Mouse (Mus musculus) urinary bladder, postnatal 14 days (tissue): Measurements from ENCODE around the gene Cdk2.

Experiments
- DNase-seq: peaks from one replicate; pipeline ENCODE4 v3.0.0; 2021; ENCODE audit warnings: low spot score

Gene Cdk2

DNA sequence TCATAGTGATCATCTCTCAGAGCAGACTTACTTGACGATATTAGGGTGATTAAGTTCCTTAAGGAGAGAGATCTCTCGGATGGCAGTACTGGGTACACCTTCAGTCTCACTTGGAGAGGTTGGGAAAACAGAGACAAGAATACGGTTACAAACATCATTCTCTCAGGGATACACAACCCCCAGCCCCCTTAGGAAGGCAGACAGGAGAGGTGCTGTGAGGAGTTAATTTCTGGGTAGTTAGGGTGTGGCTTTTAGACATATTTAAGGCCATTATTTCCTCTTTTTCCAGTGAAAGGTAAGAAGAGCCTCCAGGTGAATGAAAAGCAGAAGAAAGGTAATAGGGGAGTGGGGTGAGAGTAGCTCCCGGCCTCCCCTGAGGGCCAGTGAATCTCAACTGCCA lies 936 bp downstream of the Cdk2 start, which contains the start of gene Pmel:
Pmel (plus strand) TSS at position 301 of the 400 bp plus-strand sequence.
- no peak for DNase-seq

DNA sequence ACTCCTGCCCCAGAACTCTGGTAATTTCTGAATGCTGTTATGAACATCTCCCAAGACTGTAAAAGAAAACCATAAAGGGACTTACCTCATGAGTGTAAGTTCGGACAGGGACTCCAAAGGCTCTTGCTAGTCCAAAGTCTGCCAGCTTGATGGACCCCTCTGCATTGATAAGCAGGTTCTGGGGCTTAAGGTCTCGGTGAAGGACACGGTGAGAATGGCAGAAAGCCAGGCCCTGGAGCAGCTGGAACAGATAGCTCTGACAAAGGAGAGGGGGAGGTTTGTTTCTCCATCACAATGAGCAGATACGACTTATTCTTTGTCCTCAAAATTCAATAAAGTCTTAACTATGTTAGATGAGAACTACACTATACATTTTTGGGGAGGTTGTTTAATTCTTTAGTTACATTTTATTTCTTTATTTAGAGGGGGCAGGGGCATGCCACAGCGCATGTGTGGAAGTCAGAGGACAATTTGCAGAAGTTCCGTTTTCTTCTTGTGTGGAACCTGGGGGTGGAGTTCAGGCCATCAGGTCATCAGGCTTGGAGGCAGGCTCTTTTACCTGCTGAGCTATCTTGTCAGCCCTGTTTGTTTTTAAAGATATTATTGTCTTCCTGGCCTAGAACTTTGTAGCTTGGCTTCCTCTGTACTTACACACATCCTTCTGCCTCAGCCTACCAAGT lies 2.4 kb downstream of the Cdk2 start:
- DNase-seq, result no peak

DNA sequence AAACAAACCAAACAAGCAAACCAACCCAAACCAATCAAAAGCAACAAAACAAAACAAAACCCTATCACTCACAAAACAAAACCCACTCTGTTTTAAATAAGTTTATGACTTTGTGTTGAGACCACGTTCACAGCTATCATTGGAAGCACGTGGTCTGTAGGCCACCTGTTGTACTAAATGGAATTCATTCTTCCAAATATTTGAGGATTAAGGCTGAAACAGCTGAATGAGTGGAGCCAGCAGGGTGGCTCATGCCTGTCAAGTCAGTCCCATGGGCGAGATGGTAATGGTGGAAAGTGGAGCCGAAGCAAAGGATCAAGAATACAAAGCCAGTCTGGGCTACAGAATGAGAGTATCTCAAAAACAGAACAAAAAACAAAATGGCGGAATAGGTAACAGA lies 4.1 kb downstream of the Cdk2 start:
- DNase-seq, result no peak

DNA sequence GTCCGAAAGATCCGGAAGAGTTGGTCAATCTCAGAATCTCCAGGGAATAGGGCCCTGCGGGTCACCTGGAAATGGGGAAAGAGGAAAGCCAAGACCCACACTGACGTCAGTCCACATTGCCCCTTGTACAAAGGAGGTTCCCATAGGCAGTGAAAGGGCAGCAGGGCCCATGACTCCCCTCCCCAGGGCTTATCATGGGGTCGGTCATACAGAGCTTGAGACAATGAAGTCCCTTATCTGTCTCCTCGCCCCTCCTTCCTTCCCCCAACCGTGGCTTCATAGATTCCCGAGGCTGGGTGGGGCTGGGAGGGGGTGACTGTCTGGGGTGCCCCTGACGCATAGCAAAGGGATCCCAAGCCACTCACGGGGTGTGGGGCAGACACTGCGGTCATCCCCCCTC lies 5.2 kb downstream of the Cdk2 start:
- no peak for DNase-seq

DNA sequence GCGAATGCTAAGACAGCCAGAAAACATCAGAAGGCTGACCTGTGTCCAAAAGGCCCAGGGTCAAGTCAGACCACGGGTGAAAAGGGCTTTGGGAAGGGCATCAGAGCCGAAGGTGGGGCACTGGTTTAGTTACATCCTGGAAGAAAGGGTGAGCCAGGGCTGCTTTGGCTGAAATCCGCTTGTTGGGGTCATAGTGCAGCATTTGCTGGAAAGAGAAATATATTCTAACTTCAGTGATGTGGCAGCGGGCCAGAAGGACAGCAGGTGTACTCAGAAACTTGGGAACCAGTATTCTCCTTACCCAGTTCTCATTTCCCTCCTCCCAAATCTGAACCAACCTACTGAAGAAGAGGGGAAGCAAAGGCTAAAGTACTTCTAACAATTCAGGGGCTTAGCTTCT lies 5.8 kb downstream of the Cdk2 start:
- DNase-seq, result no peak

DNA sequence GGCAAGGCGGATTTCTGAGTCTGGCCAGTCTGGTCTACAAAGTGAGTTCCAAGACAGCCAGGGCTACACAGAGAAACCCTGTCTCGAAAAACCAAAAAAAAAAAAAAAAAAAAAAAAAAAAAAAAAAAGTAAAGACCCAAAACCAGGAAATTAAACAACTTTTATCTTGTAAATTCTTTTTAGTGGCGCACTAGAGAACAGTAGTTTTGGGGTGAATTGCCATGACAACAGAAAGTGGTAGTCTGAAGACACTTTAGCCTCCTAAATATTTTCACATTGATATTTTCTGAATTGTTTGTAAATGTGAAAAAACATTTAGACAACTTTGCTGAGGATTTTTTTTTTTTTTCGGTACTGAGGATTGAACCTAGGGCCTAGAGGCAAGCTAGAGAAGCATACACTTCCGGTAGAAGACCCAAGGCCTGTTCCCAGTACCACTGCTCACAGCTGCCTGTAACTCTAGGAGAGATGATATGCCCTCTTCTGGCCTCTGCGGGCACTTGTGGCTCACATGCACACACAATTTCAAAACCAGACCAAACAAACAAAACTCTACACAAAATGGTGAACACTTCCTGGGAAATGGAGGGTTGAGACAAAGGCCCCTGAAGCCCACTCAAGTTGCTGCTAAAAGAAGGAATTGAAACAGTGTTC lies 7.6 kb downstream of the Cdk2 start:
- DNase-seq, result no peak

DNA sequence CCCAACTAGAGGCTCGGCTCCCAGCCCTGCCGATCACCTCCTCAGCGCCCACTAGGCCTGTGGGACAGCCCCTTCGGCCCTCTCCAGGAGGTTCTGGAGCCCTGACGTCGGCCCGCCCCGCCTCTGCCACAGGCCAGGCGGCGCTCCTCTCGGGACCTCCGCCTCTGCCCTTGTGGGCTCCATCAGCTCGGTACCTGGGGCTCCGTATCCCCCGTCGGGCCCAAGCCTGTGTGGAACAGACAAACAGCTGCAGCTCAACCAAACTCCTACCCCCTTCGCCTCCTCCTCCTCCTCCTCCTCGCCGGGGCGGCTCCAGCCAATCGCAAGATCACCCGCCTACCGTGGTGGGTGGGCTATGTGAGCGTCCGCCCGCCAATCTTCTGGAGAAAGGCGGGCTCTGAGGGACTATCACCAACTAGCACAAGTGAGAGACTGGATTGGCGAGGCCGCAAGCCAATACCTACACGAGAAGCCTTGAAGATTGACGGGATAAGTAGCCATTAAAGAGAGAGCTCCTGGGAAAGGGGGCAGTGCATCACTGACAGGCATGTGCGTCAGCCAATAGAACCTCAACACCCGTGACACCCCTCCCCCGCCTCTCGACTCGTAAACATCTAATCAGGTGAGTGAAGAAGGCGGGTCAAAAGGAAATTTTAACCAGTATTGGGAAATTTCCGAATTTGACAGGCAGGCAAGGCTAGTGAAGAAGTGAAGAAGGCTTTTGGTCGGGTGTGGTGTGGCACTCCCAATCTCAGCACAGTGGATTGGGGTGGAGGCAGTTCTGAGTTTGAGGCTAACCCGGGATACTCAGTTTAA lies 8.6 kb downstream of the Cdk2 start, which contains the start of gene Rab5b:
Rab5b (minus strand) TSS at position 273 of the 816 bp plus-strand sequence.
- DNase-seq, result peak; percentile 97

DNA sequence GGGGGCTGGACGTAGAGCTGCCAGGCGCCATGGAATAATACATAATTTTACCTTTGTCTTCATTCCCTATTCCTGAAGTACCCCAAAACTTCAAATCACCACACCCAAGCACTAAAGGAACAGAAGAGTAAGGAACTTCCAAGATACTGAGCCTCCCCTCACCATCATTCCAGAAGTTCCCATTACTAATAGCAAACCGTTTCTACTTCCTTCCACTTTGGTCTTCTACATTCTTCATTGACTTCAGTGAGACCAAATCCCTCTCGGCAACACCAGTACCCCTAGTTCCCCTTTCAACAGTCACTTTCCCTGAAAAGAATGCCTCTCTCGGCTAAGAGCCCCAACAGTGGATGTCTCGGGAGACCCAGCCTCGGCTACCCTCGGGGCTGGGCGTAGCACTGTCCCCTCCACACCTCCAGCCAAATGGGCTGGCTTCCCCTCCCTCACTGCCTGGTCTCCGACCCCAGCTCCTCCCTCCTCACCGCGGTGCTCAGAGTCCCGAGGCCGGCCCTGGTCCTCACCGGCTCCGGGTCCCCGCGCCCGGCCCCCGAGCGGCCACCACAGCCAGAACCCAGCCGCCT lies 9.3 kb downstream of the Cdk2 start:
- no peak for DNase-seq

DNA sequence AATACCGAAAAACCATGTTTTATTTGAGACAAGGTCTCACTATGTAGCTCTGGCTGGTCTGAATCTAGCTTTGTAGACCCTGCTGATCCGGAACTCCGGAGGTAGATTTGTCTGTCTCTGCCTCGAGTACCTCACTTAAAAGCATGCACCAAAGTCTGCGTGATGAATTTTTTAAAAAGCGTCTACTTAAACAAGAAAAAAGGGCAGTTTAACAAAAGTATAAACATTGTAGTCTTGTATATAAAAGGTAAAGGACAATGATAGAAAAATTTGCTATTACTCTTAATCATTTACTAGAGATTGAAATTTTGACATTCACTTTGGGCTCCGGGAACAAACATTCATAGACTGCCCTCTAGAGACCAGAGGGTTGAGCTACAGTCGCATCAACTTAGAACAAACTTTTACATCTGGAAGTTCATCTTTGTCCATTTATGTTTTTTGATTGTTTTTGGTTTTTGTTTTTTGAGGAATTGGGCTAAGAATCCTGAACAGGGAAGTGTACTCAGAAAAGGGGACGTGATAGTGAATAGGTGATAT lies 30.3 kb downstream of the Cdk2 start:
- DNase-seq, result no peak

DNA sequence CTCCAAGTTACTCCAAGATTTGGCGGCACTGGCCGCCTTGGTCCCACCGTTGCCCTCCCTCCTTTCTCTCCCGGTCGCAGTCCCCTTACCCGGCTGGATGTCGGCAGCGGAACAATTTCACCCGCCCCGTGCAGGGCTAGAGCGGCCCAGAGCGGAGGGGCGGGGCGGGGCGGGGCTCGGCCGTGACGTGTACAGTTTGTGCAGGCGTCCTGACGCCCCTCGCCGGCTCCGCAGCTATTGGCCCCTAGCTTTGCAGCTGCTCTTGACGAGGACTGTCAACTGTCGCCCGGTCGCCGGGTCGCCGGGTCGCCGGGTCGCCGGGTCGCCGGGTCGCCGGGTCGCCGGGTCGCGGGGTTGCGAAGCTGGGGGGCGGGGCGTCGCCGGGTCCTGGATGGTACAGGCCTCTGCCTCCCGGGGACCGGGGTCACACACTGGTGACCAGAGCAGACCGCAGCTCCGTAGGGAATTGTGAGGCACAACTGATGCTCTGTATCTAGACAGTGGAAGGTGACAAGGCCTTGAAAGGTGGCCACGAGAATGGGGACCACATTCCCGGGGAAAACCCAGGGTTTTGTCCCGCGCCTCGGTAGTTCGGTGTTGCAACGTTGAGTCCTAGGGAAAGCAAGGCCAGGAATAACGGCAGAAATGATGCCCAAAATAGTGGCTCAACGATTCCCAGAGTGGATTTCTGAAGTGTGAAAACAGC lies 30.9 kb downstream of the Cdk2 start, which contains the start of gene Suox:
Suox (minus strand) TSS at position 311 of the 706 bp plus-strand sequence.
- peak; percentile 79 for DNase-seq

DNA sequence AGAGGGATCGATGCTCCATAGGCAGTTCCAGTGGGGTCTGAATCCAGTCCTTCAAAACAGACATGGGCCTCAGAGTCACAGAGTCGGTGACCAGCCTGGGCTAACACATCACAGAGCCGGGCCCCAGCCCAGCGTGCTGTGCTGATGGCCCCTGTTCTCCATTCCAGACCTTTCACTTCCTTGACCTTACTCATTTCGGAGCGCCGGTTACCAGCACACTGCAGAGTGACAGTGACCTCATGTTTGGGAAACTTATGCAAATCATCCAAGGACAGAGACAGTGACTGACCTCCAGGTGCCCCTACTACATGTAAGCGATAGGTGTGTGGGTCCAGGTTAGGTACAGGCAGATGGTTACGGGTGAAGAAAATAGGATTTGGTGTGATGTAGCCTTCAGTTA lies 33.7 kb downstream of the Cdk2 start:
- no peak for DNase-seq

DNA sequence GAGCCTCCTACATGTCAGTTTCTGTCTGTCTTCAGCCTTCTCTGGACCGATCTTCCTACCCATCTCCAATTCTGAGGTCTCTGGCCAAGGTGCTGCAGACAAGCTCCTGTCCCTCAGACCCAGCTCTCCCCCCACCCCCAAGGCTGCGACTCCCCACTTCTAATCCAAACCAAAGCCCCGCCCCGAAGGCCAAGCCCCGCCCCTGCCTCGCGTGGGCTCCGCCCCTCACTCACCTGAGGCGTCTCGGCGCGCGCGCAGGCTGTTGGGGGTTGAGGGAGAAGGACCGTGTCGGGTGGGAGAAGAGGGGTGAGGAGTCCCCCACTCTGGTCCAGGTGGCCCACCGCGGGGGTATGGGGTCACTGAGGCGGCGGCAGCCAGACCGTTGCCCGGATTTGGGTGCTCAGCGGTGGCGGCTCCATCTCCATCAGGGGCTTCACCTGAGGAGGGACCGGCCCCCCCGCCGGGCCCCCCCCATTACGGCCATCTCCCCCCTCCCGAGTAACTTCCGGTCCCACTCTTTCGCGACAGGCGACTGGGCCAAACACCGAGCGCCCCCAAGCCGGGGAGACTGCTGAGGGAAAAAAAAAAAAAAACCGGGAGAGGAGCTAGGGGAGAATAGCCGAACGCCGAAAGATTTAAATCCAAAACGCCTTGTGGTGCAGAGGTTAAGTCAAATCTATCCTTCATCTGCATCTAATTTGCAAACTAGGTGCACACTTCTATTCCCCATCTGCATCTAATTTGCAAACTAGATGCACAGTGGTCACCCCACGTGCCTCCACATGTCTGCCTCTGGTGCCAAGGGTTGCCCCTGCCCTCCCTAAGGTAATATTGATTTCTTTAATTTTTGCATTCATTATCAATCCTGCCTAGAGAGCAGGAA lies 35.8 kb downstream of the Cdk2 start:
- DNase-seq, result peak; percentile 74

DNA sequence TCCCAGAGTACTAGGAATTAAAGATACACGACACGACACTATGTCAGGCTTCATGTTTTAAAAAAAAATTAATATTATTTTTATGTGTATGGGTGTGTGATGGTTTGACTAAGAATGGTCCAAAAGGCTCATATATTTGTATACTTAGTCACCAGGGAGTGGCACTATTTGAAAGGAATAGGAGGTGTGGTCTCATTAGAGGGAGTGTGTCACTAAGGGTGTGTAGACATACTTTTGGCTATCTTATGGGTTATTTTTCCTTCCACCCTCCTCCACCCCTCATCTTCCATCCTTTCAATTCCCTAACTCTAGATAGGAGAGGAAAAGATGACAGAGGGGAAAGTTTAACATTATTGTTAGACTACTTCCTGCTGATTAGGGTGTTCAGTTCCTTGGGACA lies 39.0 kb downstream of the Cdk2 start:
- no peak for DNase-seq

DNA sequence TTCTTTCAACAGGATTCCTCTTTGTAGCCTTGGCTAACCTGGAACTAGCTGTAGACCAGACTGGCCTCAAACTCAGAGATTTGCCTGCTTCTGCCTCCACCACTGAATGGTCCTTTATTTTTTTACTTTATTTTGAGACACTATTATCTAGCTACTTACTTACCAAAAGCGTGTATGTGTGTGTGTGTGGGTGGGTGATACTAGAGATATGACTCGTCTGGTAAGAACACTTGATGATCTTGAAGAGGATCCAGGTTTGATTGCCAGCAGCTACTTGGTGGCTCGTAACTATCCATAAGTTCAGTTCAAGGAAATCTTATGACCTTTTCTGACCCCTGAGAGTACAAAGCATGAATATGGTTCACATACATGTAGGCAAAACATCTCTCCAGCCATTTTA lies 39.5 kb downstream of the Cdk2 start:
- DNase-seq, result no peak

DNA sequence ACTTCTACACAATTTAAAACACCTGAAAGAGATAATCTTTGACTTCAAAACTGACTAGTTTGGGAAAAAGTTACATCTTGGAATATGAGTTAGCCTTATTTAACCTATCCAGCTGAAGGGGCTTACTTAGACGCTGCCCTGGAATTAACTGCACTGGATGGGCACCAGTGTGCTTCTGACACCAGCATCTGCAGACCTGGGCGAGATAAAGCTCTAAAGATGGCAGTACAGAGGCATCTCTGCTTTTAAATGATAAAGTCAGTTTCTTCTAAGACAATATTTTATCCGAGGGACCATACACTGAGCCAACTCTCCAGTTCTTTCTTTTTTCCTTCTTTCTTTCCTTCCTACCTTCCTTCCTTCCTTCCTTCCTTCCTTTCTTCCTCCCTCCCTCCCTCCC lies 40.0 kb downstream of the Cdk2 start:
- DNase-seq, result no peak

DNA sequence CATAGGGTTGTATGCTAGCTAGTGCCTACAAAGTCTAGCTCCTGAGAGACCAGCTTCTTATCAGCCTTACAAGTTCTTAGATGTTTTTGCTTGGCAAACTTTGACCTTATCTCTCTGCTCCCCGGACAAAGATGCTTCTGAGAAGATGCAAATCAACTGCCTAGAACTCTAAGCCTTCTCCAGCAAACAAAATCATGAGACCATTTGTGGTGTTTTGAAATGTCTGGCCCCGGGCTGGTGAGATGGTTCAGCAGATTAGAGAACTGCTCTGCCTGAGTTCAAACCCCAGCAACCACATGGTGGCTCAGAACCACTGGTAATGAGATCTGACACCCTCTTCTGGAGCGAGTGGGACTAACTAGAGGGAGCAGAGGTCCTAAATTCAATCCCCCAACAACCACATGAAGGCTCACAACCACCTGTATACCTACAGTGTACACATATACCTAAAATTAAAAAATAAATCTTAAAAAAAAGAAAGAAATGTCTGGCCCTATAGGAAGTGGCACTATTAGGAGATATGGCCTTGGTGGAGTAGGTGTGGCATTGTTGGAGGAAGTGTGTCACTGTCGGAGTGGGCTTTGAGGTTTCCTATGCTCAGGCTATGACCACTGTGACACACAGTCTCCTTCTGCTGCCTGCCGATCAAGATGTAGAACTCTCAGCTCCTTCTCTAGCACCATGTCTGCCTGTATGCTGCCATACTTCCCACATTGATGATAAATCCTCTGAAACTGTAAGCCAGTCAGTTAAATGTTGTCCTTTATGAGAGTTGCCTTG lies 41.2 kb downstream of the Cdk2 start:
- DNase-seq, result no peak

DNA sequence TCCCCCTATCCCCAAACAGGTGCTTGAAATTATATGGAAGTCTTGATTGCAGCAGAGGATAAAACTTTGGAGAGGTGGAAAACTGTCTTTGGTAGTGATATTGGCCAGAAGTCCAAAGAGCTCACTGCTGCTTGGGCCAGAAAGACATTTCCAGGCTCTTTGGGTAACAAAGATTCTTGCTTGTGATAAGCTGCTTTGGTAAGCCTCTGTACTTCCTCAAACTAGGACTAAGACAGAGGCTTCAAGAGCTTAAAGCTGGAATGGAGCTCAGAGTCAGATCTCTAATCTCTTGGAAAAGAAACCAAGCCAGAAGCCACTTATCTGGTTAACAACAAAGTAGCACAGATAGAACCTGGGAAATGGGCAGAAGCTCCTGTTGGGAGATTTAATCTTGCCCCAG lies 42.4 kb downstream of the Cdk2 start:
- DNase-seq, result no peak

DNA sequence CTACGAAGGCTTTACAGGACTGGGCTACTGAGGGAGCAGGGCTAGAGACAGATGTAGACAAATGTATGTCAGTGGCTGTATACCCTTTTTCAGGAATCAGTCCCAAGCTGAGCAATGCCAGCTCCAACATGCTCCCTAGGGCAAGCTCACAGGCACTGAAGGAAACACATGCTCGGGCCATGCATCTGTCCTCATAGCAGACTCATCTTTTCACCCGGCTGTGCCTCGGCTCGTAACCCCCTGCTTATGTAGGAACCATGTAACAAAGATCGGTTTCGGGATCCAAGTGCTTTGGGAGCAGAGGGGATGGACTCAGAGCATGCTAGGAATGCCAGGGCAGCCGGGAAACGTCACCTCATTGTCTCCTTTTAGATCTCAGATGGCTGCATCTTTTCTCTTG lies 45.3 kb downstream of the Cdk2 start:
- no peak for DNase-seq

DNA sequence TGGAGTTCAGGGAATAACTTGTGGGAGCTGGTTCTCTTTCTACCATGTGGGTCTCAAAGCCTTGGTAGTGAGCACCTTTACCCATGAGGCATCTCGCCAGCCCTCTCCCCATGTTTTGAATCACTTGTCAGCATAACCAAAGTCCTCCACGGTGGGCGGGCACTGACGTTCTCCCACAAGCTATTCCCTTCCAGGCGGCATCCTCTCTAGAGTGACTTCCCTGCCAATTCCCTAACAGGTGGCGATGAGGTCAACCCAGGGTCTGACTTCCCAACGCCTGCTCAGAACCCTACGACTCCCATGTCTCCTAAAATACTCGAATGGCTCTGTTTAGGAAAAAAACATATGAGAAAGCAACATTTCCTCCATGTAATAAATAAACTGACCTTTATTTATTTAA lies 47.0 kb downstream of the Cdk2 start:
- no peak for DNase-seq

DNA sequence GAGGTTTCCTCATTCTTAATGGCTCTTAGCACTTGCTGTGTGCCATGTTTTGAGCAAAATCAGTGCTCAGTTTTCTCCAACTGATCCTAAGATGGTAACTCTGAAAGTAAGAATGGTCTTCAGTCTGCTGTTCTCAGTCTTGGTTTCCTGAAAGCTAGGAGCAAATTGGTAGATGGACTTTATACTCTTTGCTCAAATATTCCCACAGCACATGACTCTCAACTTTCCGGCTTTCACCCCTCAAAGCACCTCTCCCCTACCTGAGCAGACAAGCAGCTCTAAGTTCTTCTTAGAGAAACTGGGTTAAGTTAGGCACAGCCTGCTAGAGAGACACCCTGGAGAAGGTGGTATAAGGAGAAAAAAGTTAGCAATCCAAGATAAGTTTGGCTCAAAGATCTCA lies 48.1 kb downstream of the Cdk2 start:
- no peak for DNase-seq
